Mouse (Mus musculus): Measurements from ENCODE around the gene Mcpt9. TPM values are rescaled to one million over a fixed set of nuclear protein-coding genes. Genes with fewer than 3 reads are reported as not detected.
"Not testable (repeated sequence)": the region's sequence is repeated elsewhere in the genome, so short reads cannot be mapped to it uniquely, and the experiment has no call there.

The Mcpt9 gene
- not detected for polyA plus RNA-seq (2017; shearing (Covaris generic))

DNA sequence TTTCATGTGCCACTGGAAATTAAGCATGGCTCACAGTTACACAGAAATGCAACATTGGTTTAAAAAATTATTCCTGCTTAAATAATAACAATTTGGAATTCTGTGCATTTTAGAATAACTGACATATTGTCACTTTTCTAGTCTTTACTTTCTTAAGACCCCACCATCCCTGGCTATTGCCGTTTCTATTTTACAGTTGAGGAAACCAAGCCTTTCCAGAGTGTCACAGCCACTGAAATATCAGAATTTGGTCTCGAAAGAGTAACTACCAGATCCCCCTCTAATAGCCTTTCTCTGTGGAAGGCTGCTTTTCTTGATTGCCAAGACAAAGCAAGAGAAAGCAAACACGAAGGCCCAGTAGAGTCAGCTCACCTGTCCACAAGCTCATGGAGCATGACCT, at the start of gene Mcpt9:
Gene Mcpt9 (minus strand): TSS at position 101 of the 400 bp plus-strand sequence.
- not testable (repeated sequence) for ATAC-seq

DNA sequence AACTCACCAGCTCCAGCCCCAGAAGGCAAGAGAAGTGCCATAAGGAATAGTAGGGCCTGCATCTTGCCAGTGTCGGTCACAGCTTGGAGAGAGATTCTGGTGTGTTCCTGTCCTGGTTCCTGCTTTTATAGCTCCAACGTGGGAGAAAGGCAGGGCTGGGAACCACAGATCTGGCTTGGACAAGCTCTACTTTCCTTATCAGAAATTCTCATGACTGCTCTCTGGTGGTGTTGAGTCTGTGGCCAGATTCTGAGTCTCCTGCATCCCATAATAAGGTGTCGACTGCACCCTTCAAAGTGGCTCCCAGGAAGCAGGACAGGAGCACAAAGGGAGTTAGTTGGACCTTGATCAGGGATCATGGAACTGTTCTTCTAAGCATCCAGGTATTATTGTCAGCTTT, 31.9 kb upstream of the Mcpt9 start, which contains the start of gene Mcpt4:
Gene Mcpt4 (minus strand): TSS at position 101 of the 400 bp plus-strand sequence.
- not testable (repeated sequence) for ATAC-seq

DNA sequence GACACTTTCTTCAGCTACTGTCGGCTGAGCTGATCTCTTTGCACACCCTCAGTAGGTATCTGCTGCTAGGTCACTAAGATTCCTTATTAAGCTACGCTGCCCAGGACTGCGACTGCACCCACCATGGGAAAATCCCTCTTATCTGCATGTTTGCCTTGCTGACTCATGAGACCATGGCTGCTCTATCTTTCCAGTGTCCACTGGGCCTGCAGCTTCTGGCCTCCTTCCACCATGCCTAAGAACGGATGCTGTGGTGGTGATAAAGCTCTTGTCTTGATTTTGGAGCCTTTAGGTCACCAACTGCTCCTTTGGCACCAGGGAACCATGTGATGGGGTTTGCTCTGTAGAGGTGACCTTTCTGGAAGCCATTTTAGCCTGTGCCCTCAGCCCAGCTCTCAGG, 27.4 kb upstream of the Mcpt9 start:
- ATAC-seq: no peak

GRCm38 (mm10) chr14:56055408-56055807, 25.1 kb upstream of the Mcpt9 start:
- ATAC-seq: no peak

- ATAC-seq: not testable (repeated sequence)
Measured at GRCm38 (mm10) chr14:56041792-56042191, 11.5 kb upstream of the Mcpt9 start, which contains the start of gene Mcpt2. TSS of gene Mcpt2 (plus strand) at chr14:56042041.

DNA sequence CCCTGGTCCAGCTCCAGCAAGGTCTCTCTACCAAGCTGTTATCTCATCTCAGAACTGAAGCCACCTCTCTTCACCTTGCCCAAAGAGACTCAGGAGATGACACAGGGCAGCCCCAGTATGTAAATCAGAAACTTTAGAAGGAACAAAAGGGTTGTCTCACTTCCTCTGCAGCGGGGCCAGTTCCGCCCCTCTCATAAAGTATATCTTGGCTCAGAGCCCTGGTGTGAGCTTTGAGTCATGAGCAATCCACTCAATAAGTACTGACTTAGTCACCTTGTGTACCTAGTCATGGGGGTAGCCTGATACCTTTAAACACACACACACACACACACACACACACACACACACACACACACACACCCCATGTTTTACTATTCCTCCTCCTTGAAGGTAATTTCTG, 4.1 kb upstream of the Mcpt9 start:
- ATAC-seq: no peak

DNA sequence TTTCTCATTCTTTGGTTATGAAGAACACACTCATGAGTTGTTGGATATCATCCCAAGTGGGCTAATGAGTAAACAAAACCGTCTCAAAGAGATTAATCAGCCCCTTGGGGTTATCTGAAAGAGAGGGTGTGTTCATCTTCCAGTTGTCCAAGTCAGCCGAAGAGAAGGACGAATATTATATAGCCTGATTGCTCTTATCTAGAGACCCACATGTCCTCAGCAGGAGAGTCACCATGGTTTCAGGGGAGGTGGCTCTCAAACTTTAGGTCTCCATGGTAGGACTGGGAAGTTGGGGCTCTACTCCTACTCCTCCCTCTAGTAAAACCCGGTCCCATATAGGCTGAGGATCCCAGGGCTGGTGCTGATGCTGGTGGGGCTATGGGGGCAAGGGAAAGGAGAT, 9.0 kb downstream of the Mcpt9 start:
- not testable (repeated sequence) for ATAC-seq

GRCm38 (mm10) chr14:56019446-56019845, 10.8 kb downstream of the Mcpt9 start:
- ATAC-seq: no peak

- ATAC-seq: not testable (repeated sequence)
Measured at GRCm38 (mm10) chr14:56017671-56018070, 12.6 kb downstream of the Mcpt9 start, which contains the start of gene Mcpt1. TSS of gene Mcpt1 (plus strand) at chr14:56017971.

DNA sequence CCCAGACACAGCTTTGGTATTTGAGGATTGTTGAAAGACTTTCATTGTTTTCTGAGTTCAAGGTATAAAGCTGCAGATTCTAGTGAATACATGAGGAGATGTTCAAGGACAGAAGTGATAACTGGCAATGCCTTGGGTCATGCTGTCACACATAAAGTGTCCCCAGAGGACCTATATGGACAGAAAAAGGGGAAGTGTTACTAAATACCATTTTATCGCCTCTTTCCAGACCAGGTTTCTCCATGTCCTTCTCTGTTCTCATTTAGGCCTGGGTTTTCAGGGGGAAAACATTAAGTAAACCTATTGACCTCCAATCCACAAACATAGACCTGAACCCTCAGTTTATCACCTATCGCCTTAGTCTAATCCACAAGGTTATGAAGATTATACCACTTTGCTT, 16.4 kb downstream of the Mcpt9 start:
- no peak for ATAC-seq

- ATAC-seq: no peak
Measured at GRCm38 (mm10) chr14:56013147-56013546, 17.1 kb downstream of the Mcpt9 start.

- not testable (repeated sequence) for ATAC-seq
Measured at GRCm38 (mm10) chr14:55987464-55987863, 42.8 kb downstream of the Mcpt9 start.

Other genes starting within 250 kb of the Mcpt9 start
- gene Adcy4, start 246.4 kb downstream of the Mcpt9 start, polyA plus RNA-seq (2017; shearing (Covaris generic)): under 1 TPM in 1 of 3 experiments, not detected in 2; 0.29 TPM
- gene Ripk3, start 241.6 kb downstream of the Mcpt9 start, polyA plus RNA-seq (2017; shearing (Covaris generic)): 10 to 100 TPM; 71.9 to 99.8 (median 84.8) TPM
- gene Nfatc4, start 207.4 kb downstream of the Mcpt9 start, polyA plus RNA-seq (2017; shearing (Covaris generic)): not detected
- under 1 TPM in 1 of 3 experiments, not detected in 2; 0.04 TPM for gene Nynrin, start 176.5 kb downstream of the Mcpt9 start, polyA plus RNA-seq (2017; shearing (Covaris generic))
- gene Cbln3, start 146.1 kb downstream of the Mcpt9 start, polyA plus RNA-seq (2017; shearing (Covaris generic)): under 1 TPM in 1 of 3 experiments, not detected in 2; 0.11 TPM
- gene Khnyn, start 145.5 kb downstream of the Mcpt9 start, polyA plus RNA-seq (2017; shearing (Covaris generic)): 10 to 100 TPM; 10.5 to 13.1 (median 12.8) TPM
- gene Sdr39u1, start 130.2 kb downstream of the Mcpt9 start, polyA plus RNA-seq (2017; shearing (Covaris generic)): 100 to 1,000 TPM in 1 of 3 experiments, 10 to 100 TPM in 2; 76.4 to 107 (median 93.3) TPM
- not detected for gene Cma1, start 85.8 kb downstream of the Mcpt9 start, polyA plus RNA-seq (2017; shearing (Covaris generic))
- not detected for gene Cma2, start 79.5 kb downstream of the Mcpt9 start, polyA plus RNA-seq (2017; shearing (Covaris generic))
- not detected for gene Mcpt1, start 12.5 kb downstream of the Mcpt9 start, polyA plus RNA-seq (2017; shearing (Covaris generic))
- gene Mcpt2, start 11.5 kb upstream of the Mcpt9 start, polyA plus RNA-seq (2017; shearing (Covaris generic)): not detected
- not detected for gene Mcpt4, start 31.8 kb upstream of the Mcpt9 start, polyA plus RNA-seq (2017; shearing (Covaris generic))
- not detected for gene Mcpt8, start 54.8 kb upstream of the Mcpt9 start, polyA plus RNA-seq (2017; shearing (Covaris generic))
- gene Ctsg, start 72.1 kb upstream of the Mcpt9 start, polyA plus RNA-seq (2017; shearing (Covaris generic)): not detected
- not detected for gene Gzme, start 90.1 kb upstream of the Mcpt9 start, polyA plus RNA-seq (2017; shearing (Covaris generic))
- gene Gzmd, start 102.1 kb upstream of the Mcpt9 start, polyA plus RNA-seq (2017; shearing (Covaris generic)): not detected
- gene Gzmg, start 129.1 kb upstream of the Mcpt9 start, polyA plus RNA-seq (2017; shearing (Covaris generic)): not detected
- gene Gzmn, start 144.1 kb upstream of the Mcpt9 start, polyA plus RNA-seq (2017; shearing (Covaris generic)): not detected
- not detected for gene Gzmf, start 180.9 kb upstream of the Mcpt9 start, polyA plus RNA-seq (2017; shearing (Covaris generic))
- 1 to 10 TPM; 3.0 to 5.8 (median 4.6) TPM for gene Gzmc, start 204.2 kb upstream of the Mcpt9 start, polyA plus RNA-seq (2017; shearing (Covaris generic))
- gene Gzmb, start 231.8 kb upstream of the Mcpt9 start, polyA plus RNA-seq (2017; shearing (Covaris generic)): 100 to 1,000 TPM in 1 of 3 experiments, 10 to 100 TPM in 2; 13.5 to 296 (median 19.9) TPM